Mouse (Mus musculus): Measurements from ENCODE around the gene Glycam1. TPM values are rescaled to one million over a fixed set of nuclear protein-coding genes. Genes with fewer than 3 reads are reported as not detected.
"Not testable (repeated sequence)": the region's sequence is repeated elsewhere in the genome, so short reads cannot be mapped to it uniquely, and the experiment has no call there.

The Glycam1 gene
- polyA plus RNA-seq (2016; fragmentation: Nextera tagmentation; extraction: Ambion mirVana) = not detected in 2 replicates

DNA sequence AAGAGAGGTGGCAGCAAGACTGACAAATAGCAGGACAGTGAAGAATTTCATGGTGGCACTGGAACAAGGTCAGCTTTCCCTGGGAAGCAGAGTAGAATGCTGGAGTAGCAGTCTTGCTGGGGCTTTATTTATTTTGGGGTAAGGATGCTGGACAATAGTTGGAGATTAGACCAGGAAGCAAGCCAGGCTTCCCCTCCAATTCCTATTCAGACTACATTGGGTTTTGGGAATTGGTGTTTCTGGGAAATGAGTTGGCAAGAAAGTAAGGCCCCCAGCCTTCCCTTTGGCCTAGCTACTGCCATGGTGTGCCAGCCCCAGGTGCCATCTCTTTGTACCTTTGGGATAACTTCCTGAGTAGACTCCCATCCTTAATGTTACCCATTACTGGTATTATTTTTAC is at the start of gene Glycam1:
Glycam1 (minus strand) TSS at position 101 of the 400 bp plus-strand sequence.
- no peak within 1 kb of the TSS for H3K4me3 ChIP-seq
- no peak within 1 kb of the TSS for H3K4me2 ChIP-seq (replicated peaks)
- no peaks in the 10 kb centered on the region for H3K36me3 ChIP-seq
- H3K9me3 ChIP-seq = no peaks in the 10 kb centered on the region
- H3K27ac ChIP-seq = no peak within 1 kb of the TSS
- no peak within 1 kb of the TSS for H3K9ac ChIP-seq
- H3K4me1 ChIP-seq = no peaks in the 10 kb centered on the region
- no peak for ATAC-seq (ENCODE audit: insufficient number of reproducible peaks, insufficient read depth, low FRiP score, low TSS enrichment)
- H3K27me3 ChIP-seq = no peaks in the 10 kb centered on the region

DNA sequence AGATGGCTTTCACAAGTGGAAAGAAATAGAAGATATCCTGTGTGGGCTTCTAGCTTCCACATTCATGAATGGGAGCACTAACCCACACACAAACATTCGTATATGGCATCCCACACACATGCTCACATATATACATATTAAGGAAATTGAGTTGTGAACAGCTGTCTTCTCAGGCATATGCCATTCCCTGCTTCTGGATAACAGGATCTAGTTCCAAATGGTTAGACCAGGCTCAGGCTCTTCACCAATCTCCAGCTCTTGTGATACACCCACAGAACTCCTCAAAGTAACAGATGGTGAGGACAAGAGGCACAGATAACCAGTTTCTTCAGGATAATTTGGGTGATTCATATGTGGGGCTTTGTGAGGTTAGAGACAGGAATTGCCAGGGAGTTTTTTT is 39.6 kb upstream of the Glycam1 start:
- no peaks in the 10 kb centered on the region for H3K36me3 ChIP-seq
- H3K27ac ChIP-seq = no peak overlapping the region
- 0 out of 2 replicates have a peak, but pooled peaks cover 3% of the 10 kb centered on the region for H3K9me3 ChIP-seq
- H3K4me2 ChIP-seq (replicated peaks) = no peak overlapping the region
- no peaks in the 10 kb centered on the region for H3K27me3 ChIP-seq
- WGBS = 81% methylated on average over 1 of the region's 1 CpGs
- H3K4me3 ChIP-seq = no peak overlapping the region
- no peak overlapping the region for H3K9ac ChIP-seq
- no peaks in the 10 kb centered on the region for H3K4me1 ChIP-seq
- no peak for ATAC-seq (ENCODE audit: insufficient number of reproducible peaks, insufficient read depth, low FRiP score, low TSS enrichment)

DNA sequence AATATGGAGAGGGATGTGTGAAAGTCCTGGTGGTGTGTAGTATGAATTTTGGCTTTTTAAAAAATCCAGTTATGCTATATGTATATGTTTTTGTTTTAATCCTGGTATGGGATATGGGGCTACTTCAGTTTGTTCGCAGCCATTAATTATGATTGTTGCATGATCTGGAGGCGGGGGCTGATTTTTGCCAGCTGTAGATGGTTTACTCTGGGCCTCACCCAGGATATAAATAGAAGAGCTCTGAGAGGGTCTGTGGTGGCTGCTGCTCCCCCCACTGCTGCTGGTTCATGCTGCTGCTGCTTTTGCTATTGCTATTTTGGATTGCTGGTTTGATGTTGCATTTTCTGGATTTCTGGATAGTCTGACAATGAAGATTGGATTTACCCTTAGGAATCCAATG is 25.9 kb upstream of the Glycam1 start:
- Histone ChIP-seq H3K27me3 (no peaks in the 10 kb centered on the region), H3K9ac (no peak overlapping the region), H3K36me3 (no peaks in the 10 kb centered on the region), H3K27ac (no peak overlapping the region), H3K9me3 (no peaks in the 10 kb centered on the region), H3K4me2 (replicated peaks) (no peak overlapping the region), H3K4me1 (no peaks in the 10 kb centered on the region), H3K4me3 (no peak overlapping the region)
- no peak for ATAC-seq (ENCODE audit: insufficient number of reproducible peaks, insufficient read depth, low FRiP score, low TSS enrichment)
- 80% methylated on average over 2 of the region's 2 CpGs for WGBS

DNA sequence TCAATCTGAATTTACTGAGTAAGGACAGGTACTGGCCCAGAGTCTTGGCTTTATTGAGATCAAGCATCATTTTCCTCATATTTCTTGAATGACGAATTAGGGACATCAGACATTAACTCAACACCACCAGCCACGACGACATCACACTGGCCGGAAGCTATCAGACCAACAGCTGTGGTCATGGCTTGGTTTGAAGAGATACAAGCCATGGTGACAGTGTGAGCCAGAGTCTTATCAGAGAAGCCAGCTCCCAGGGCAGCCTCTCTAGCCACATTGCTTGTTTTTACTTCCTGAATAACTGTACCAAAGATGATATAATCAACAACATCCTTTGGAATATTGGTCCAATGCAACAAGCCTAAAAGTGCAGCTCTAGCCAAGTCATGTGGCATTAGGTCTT is 22.9 kb upstream of the Glycam1 start:
- not testable (repeated sequence) for H3K27me3 ChIP-seq; ATAC-seq (ENCODE audit: insufficient number of reproducible peaks, insufficient read depth, low FRiP score, low TSS enrichment); H3K4me3 ChIP-seq; H3K27ac ChIP-seq; H3K4me2 ChIP-seq (replicated peaks); H3K36me3 ChIP-seq; H3K9me3 ChIP-seq; H3K4me1 ChIP-seq; H3K9ac ChIP-seq
- WGBS = 90% methylated on average over 4 of the region's 4 CpGs

DNA sequence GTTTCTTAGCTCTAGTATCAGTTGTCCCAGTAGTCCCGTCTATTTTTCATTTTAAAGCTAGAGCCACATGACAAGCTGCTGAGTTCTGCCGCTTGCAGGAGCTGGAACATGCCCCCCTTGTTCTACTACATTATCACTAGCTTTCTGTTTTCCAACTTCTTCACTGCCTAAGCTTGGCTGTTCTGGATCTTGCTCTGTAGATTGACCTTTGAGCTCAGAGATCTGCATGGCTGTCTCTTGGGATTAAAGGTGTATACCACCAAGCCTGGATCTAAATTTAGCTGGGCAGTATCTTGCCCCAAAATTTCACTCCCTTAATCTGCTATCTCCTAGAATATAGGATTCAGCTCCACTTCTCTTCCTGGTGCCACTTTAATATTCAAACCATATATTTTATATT is 21.0 kb upstream of the Glycam1 start:
- Histone ChIP-seq H3K4me1 (no peaks in the 10 kb centered on the region), H3K27ac (no peak overlapping the region), H3K4me2 (replicated peaks) (no peak overlapping the region), H3K9me3 (no peaks in the 10 kb centered on the region), H3K9ac (no peak overlapping the region), H3K36me3 (no peaks in the 10 kb centered on the region), H3K27me3 (no peaks in the 10 kb centered on the region), H3K4me3 (no peak overlapping the region)
- no peak for ATAC-seq (ENCODE audit: insufficient number of reproducible peaks, insufficient read depth, low FRiP score, low TSS enrichment)
- WGBS = 87% methylated on average over 2 of the region's 2 CpGs

DNA sequence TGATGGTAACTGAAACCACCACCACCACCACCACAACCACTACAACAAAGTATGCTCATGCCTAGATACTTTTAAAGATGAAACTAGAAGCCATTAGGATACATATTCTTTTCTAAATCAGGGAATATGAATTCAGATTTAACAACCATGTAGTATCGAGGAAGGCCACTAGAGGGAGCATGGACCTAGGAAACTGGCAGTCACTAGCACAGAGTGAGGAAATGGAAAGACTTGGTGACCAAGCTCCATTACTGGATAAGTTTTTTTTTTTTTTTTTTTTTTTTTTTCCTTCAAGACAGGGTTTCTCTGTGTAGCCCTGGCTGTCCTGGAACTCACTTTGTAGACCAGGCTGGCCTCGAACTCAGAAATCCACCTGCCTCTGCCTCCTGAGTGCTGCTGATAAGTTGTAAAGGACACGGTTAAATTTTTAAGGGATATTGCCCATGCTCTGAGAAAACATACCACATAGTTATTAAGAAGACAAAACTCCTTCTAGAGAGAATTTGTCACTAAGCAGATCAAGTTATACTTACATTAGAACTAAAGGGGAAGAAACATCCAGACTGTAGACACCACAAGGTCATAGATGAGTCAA is 12.7 kb downstream of the Glycam1 start:
- no peak overlapping the region for H3K4me2 ChIP-seq (replicated peaks)
- no peaks in the 10 kb centered on the region for H3K36me3 ChIP-seq
- no peak overlapping the region for H3K9ac ChIP-seq
- no peak overlapping the region for H3K4me3 ChIP-seq
- no peak for ATAC-seq (ENCODE audit: insufficient number of reproducible peaks, insufficient read depth, low FRiP score, low TSS enrichment)
- no peak overlapping the region for H3K27ac ChIP-seq
- no peaks in the 10 kb centered on the region for H3K27me3 ChIP-seq
- no peaks in the 10 kb centered on the region for H3K4me1 ChIP-seq
- 49% methylated on average over 3 of the region's 3 CpGs for WGBS
- H3K9me3 ChIP-seq = no peaks in the 10 kb centered on the region

DNA sequence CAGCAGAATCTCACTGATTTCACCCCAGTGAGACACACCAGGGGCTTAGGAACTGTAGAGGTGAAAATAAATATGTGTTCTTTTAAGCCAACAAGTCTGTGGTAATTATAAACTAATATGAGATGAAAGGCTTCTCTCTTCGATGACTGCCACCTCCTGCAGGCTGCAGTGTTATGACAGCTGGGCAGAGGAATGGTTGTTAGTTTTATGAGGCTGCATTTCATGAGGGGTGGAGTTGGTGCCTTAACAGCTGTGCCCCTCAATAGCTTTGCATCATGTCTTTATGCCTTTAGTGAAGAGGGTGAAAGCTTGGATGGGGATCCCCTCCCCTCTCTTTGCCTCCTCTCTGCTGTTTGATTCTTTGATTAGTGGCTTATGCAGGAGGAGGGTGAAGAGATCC is 13.8 kb downstream of the Glycam1 start:
- 34% methylated on average over 1 of the region's 1 CpGs for WGBS
- Histone ChIP-seq H3K27me3 (no peaks in the 10 kb centered on the region), H3K36me3 (no peaks in the 10 kb centered on the region), H3K4me1 (no peaks in the 10 kb centered on the region), H3K4me2 (replicated peaks) (no peak overlapping the region), H3K9ac (no peak overlapping the region), H3K4me3 (no peak overlapping the region), H3K9me3 (no peaks in the 10 kb centered on the region), H3K27ac (no peak overlapping the region)
- ATAC-seq (ENCODE audit: insufficient number of reproducible peaks, insufficient read depth, low FRiP score, low TSS enrichment) = no peak

DNA sequence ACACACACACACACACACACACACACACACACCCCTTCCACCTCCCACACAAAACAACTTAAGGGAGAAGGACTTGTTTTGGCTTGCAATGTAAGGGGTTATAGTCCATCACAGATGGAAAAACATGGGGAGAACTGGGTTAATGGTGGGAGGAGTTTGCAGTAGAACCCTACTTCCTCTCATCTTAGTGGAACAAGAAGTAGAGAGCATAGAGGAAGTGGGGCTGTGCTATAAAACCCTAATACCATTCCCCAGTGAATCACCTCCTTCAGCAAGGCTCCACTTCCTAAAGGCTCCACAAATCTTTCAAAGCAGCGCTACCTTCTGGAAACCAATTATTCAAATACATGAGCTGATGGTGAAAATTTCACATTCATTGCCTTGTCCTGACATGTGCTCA is 15.4 kb downstream of the Glycam1 start:
- Histone ChIP-seq H3K4me1 (no peaks in the 10 kb centered on the region), H3K4me2 (replicated peaks) (no peak overlapping the region), H3K27me3 (no peaks in the 10 kb centered on the region), H3K27ac (no peak overlapping the region), H3K4me3 (no peak overlapping the region), H3K9me3 (no peaks in the 10 kb centered on the region), H3K36me3 (no peaks in the 10 kb centered on the region), H3K9ac (no peak overlapping the region)
- no peak for ATAC-seq (ENCODE audit: insufficient number of reproducible peaks, insufficient read depth, low FRiP score, low TSS enrichment)
- 85% methylated on average over 1 of the region's 1 CpGs for WGBS

DNA sequence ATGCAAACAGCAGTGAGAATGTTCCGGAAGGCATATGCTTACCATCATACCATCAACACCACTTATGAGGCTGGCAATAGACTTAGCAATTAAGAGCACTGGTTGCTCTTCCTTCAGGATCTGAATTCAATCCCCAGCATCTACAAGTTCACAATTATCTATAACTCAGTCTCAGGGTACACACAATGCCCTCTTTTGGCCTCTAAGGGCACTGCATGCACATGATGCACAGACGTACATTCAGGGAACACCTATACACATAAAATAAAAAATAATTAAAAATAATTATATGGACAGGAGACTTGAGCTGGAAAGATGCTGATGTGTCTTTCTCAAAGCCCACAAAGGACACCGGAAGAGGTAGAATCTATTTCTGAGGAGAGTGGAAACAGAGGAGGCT is 16.9 kb downstream of the Glycam1 start:
- 86% methylated on average over 3 of the region's 3 CpGs for WGBS
- Histone ChIP-seq H3K4me3 (no peak overlapping the region), H3K4me1 (no peaks in the 10 kb centered on the region), H3K27ac (no peak overlapping the region), H3K4me2 (replicated peaks) (no peak overlapping the region), H3K36me3 (no peaks in the 10 kb centered on the region), H3K9ac (no peak overlapping the region), H3K9me3 (no peaks in the 10 kb centered on the region), H3K27me3 (no peaks in the 10 kb centered on the region)
- ATAC-seq (ENCODE audit: insufficient number of reproducible peaks, insufficient read depth, low FRiP score, low TSS enrichment) = no peak

DNA sequence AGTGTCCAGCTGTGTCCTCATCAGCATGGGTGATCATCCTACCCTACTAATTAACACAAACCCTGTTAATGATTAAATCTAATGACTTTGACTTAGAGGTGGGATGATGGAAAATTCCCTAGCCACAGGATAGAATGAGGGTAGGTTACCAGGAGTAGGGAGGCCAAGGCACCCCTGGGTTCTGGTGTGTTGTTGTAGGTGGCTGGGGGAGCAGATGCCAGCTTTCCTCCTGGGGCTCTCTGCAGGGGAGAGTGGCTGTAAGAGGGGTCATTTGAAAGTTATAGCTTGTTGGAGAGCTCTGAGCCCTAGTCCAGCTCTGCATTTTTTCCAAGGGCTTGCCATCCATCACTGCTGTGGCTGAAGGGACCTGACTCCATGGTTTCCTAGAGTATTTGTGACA is 22.4 kb downstream of the Glycam1 start:
- Histone ChIP-seq H3K4me3 (no peak overlapping the region), H3K27me3 (peaks cover 16% of the 10 kb centered on the region; the same call in 1 of the 2 replicates), H3K4me1 (peaks cover under 1% of the 10 kb centered on the region; the same call in 1 of the 2 replicates), H3K9ac (no peak overlapping the region), H3K4me2 (replicated peaks) (no peak overlapping the region), H3K9me3 (no peaks in the 10 kb centered on the region), H3K27ac (no peak overlapping the region), H3K36me3 (no peaks in the 10 kb centered on the region)
- ATAC-seq (ENCODE audit: insufficient number of reproducible peaks, insufficient read depth, low FRiP score, low TSS enrichment) = no peak

DNA sequence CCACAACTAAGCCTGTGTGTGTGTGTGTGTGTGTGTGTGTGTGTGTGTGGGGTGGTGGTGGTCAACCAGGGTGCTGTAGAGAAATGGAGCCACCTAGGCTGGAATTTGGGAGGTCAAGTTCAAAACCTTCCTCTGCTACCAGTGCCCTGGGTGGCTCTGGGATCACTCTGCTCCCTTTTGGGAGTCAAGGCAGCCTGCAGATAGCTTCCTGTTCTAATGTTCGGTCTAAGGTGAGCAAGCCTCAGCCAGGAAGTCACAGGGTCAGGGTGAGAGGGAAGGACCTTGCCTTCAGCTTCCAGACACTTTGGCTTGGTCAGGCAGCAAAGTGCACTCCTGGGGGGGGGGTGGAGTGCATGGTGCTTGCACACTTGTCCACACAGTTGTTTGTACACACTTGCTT is 24.2 kb downstream of the Glycam1 start:
- 71% methylated on average over 1 of the region's 1 CpGs for WGBS
- no peak overlapping the region for H3K4me3 ChIP-seq
- H3K9ac ChIP-seq = no peak overlapping the region
- peaks cover 27% of the 10 kb centered on the region for H3K27me3 ChIP-seq
- ATAC-seq (ENCODE audit: insufficient number of reproducible peaks, insufficient read depth, low FRiP score, low TSS enrichment) = no peak
- H3K4me1 ChIP-seq = peaks cover 11% of the 10 kb centered on the region
- H3K4me2 ChIP-seq (replicated peaks) = no peak overlapping the region
- no peaks in the 10 kb centered on the region for H3K9me3 ChIP-seq
- H3K36me3 ChIP-seq = no peaks in the 10 kb centered on the region
- H3K27ac ChIP-seq = no peak overlapping the region

DNA sequence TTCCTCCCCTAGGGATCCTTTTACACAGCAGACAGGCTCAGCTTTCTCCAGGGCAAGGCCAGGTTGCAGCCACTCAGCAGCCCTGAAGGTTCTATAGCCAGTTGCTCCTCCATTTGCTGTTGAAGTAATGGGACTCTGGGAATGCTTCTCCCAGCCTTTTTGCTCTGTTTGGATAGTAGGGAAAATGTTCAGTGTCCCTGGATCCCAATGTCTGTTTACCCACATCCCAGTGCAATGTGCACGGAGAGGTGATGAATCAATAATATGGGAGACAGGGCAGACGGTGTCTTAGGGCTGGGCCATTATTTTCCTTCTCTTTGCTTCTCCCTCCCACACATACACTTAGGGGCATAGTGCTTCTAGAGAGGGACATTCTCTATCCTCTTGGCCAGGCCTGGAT is 25.6 kb downstream of the Glycam1 start:
- Histone ChIP-seq H3K4me2 (replicated peaks) (no peak overlapping the region), H3K27ac (no peak overlapping the region), H3K36me3 (no peaks in the 10 kb centered on the region), H3K9me3 (no peaks in the 10 kb centered on the region), H3K27me3 (peaks cover 33% of the 10 kb centered on the region), H3K4me1 (peaks cover 11% of the 10 kb centered on the region), H3K4me3 (no peak overlapping the region), H3K9ac (no peak overlapping the region)
- ATAC-seq (ENCODE audit: insufficient number of reproducible peaks, insufficient read depth, low FRiP score, low TSS enrichment) = no peak
- 54% methylated on average over 2 of the region's 2 CpGs for WGBS

DNA sequence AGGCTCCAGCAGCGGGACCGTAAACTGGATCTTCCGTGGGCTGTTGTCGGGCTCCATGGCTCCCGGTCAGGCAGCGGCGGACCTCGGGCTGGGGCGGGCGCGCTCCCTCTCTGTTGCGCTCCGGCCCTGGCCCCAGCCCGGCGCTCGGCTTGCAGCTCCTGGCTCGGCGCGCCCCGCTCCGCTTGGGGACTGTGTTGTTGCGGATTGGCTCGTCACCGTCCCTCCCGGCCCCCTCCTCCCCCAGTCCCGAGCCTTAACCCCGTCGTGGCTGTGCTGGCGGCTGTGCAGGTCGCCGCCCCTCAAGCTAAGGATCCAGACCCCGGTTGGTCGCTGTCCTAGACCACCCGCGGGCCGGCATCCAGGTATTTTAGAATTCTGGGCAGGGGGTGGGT is 27.1 kb downstream of the Glycam1 start, which contains the start of gene Ppp1r1a:
Ppp1r1a (minus strand) TSS at position 182 of the 392 bp plus-strand sequence.
- no peaks in the 10 kb centered on the region for H3K36me3 ChIP-seq
- peaks cover 11% of the 10 kb centered on the region for H3K4me1 ChIP-seq
- peaks cover 33% of the 10 kb centered on the region for H3K27me3 ChIP-seq
- peak within 1 kb of the TSS; percentile 69 for H3K4me3 ChIP-seq
- peak; percentile 79 for ATAC-seq (ENCODE audit: insufficient number of reproducible peaks, insufficient read depth, low FRiP score, low TSS enrichment)
- H3K9ac ChIP-seq = peak within 1 kb of the TSS; percentile 60
- under 1% methylated on average over 36 of the region's 36 CpGs for WGBS
- H3K4me2 ChIP-seq (replicated peaks) = peak within 1 kb of the TSS; percentile 96
- H3K9me3 ChIP-seq = no peaks in the 10 kb centered on the region
- H3K27ac ChIP-seq = peak within 1 kb of the TSS; percentile 23; the same call in 1 of the 2 replicates
